In genomic region chr11:112706091-112706490, GRCm38 (mm10) we compare ENCODE assay signal across 21 mouse cellular contexts.
"Had no signal": no experiment of that assay in that cellular context is flagged by ENCODE, and none has a peak within 500 bp of the region (broad histone marks: within the 10 kb centered on the region; RNA-seq: fewer than 3 reads in every experiment).

No protein-coding gene starts in this region.

- H3K4me3 ChIP-seq: neural tube, embryonic 12.5 days; neural tube, embryonic 15.5 days; stomach, embryonic 15.5 days had no signal

- ATAC-seq: intestine, postnatal 0 days; liver, postnatal 0 days had no signal

- H3K9ac ChIP-seq: liver, embryonic 14.5 days; liver, postnatal 0 days; lung, embryonic 14.5 days; neural tube, embryonic 12.5 days; neural tube, embryonic 15.5 days; stomach, embryonic 15.5 days had no signal

- H3K27me3 ChIP-seq: megakaryocyte, embryonic 14.5 days; neural tube, embryonic 15.5 days; stomach, embryonic 15.5 days had no signal

- H3K27ac ChIP-seq: kidney, postnatal 0 days; liver, embryonic 14.5 days; neural tube, embryonic 12.5 days; neural tube, embryonic 15.5 days; stomach, embryonic 15.5 days had no signal

- H3K36me3 ChIP-seq: neural tube, embryonic 12.5 days; neural tube, embryonic 15.5 days; stomach, embryonic 15.5 days had no signal

- H3K9me3 ChIP-seq: neural tube, embryonic 12.5 days; neural tube, embryonic 15.5 days; stomach, embryonic 15.5 days had no signal

- DNase-seq: kidney, adult 2 months; kidney, postnatal 36 days; layer of hippocampus, postnatal 36 days; liver, postnatal 0 days; lung, embryonic 14.5 days; lung, postnatal 10 days; lung, postnatal 36 days; midbrain, embryonic 14.5 days; right cerebral cortex, adult 18-20 months; right cerebral cortex, postnatal 14 days; spleen, adult 18-20 months; thymus, postnatal 25 days had no signal

- H3K4me2 ChIP-seq: liver, embryonic 11.5 days; lung, embryonic 14.5 days; midbrain, embryonic 11.5 days; neural tube, embryonic 12.5 days; neural tube, embryonic 15.5 days; stomach, embryonic 15.5 days had no signal

- H3K4me1 ChIP-seq: megakaryocyte, embryonic 14.5 days; stomach, embryonic 15.5 days had no signal
